Mouse (Mus musculus) MEL (cell line): ENCODE measurements around the gene Sfxn4. TPM values are rescaled to one million over a fixed set of nuclear protein-coding genes. Genes with fewer than 3 reads are reported as not detected.
A peak's percentile ranks its signal among the peaks of the same experiment; 100 is the strongest.

Source experiments
- DNase-seq: peaks from one replicate; pipeline ENCODE4 v3.0.0; 2011; ENCODE audit warnings: low read depth, low spot score
- H3K27ac ChIP-seq: 2 replicates; pipeline ENCODE4 v1.5.1; 2012; ENCODE audit warnings: low read depth, mild to moderate bottlenecking, control low read depth, low read length, moderate library complexity; ENCODE audit not compliant: control insufficient read depth
- H3K27me3 ChIP-seq, 2 experiments: fragments of 150-350 bp in 1 of 2; sonication (generic) in 1 of 2; 2 replicates each; pipeline ENCODE4 v1.6.1; 2012; ENCODE audit warnings: low read length in 2 of 2, mild to moderate bottlenecking in 2 of 2, improper control_type of control experiment in 1 of 2, moderate library complexity in 1 of 2; ENCODE audit not compliant: insufficient read depth in 2 of 2, control insufficient read depth in 1 of 2
- H3K36me3 ChIP-seq, 2 experiments: 2 replicates each; pipeline ENCODE4 v1.6.1; 2012 to 2014; ENCODE audit warnings: low read length in 2 of 2, improper control_type of control experiment in 1 of 2, inconsistent platforms in 1 of 2, mild to moderate bottlenecking in 1 of 2; ENCODE audit not compliant: insufficient read depth in 2 of 2, control insufficient read depth in 1 of 2
- H3K4me1 ChIP-seq, 2 experiments: fragments of 150-350 bp in 1 of 2; sonication (generic) in 1 of 2; 2 replicates each; pipeline ENCODE4 v1.6.1; 2012; ENCODE audit warnings: low read length in 2 of 2, improper control_type of control experiment in 1 of 2, mild to moderate bottlenecking in 1 of 2; ENCODE audit not compliant: insufficient read depth in 2 of 2, control insufficient read depth in 1 of 2
- H3K4me3 ChIP-seq, 2 experiments: fragments of 150-350 bp in 1 of 2; sonication (generic) in 1 of 2; 2 replicates each; pipeline ENCODE4 v1.5.1; 2012; ENCODE audit warnings: low read depth in 2 of 2, low read length in 2 of 2, mild to moderate bottlenecking in 2 of 2, moderate library complexity in 2 of 2, control low read depth in 1 of 2, improper control_type of control experiment in 1 of 2; ENCODE audit not compliant: control insufficient read depth in 1 of 2, insufficient read depth in 1 of 2
- H3K79me2 ChIP-seq: 2 replicates; pipeline ENCODE4 v1.6.1; 2012; ENCODE audit warnings: mild to moderate bottlenecking, low read length, moderate library complexity; ENCODE audit not compliant: control insufficient read depth, poor library complexity, insufficient read depth
- H3K9ac ChIP-seq: 2 replicates; pipeline ENCODE4 v1.6.1; 2012; ENCODE audit warnings: low read depth, mild to moderate bottlenecking, control low read depth, low read length, moderate library complexity; ENCODE audit not compliant: control insufficient read depth, poor library complexity, severe bottlenecking
- H3K9me3 ChIP-seq: fragments of 150-350 bp; sonication (generic); replicated peaks from 2 replicates; pipeline ENCODE4 v1.6.1; 2012; ENCODE audit warnings: mild to moderate bottlenecking, low read length, improper control_type of control experiment, moderate library complexity; ENCODE audit not compliant: insufficient read depth
- BHLHE40 ChIP-seq: IDR thresholded peaks from 2 replicates; pipeline ENCODE4 v1.6.1; 2012; ENCODE audit warnings: low read depth, mild to moderate bottlenecking, inconsistent platforms, low read length, improper control_type of control experiment, borderline replicate concordance
- CHD1 ChIP-seq: IDR thresholded peaks from 2 replicates; pipeline ENCODE4 v1.6.1; 2012; ENCODE audit warnings: low read depth, mild to moderate bottlenecking, inconsistent platforms, low read length, improper control_type of control experiment
- CHD2 ChIP-seq: IDR thresholded peaks from 2 replicates; pipeline ENCODE4 v1.6.1; 2011; ENCODE audit warnings: low read length, improper control_type of control experiment
- CTCF ChIP-seq, 3 experiments: IDR thresholded peaks in 2 of 3; conservative IDR thresholded peaks in 1 of 3; 2 replicates each; pipeline ENCODE4 v1.5.1; 2011 to 2012; ENCODE audit warnings: low read length in 3 of 3, low read depth in 2 of 3, mild to moderate bottlenecking in 2 of 3, improper control_type of control experiment in 1 of 3, inconsistent platforms in 1 of 3, mixed read lengths in 1 of 3, moderate library complexity in 1 of 3; ENCODE audit not compliant: control insufficient read depth in 1 of 3, insufficient read depth in 1 of 3, poor library complexity in 1 of 3, severe bottlenecking in 1 of 3
- E2F4 ChIP-seq: IDR thresholded peaks from 2 replicates; pipeline ENCODE4 v1.6.1; 2011; ENCODE audit warnings: low read depth, low read length, improper control_type of control experiment, borderline replicate concordance
- ELF1 ChIP-seq: IDR thresholded peaks from 2 replicates; pipeline ENCODE4 v1.6.1; 2014; ENCODE audit warnings: low read depth, mild to moderate bottlenecking, inconsistent platforms, low read length, improper control_type of control experiment, moderate library complexity
- EP300 ChIP-seq, 2 experiments: IDR thresholded peaks; 2 replicates each; pipeline ENCODE4 v1.6.1; 2011; ENCODE audit warnings: improper control_type of control experiment in 2 of 2, low read length in 2 of 2, low read depth in 1 of 2, mild to moderate bottlenecking in 1 of 2
- ETS1 ChIP-seq: IDR thresholded peaks from 2 replicates; pipeline ENCODE4 v1.6.1; 2012; ENCODE audit warnings: low read depth, mild to moderate bottlenecking, inconsistent platforms, low read length, improper control_type of control experiment, moderate library complexity
- GABPA ChIP-seq: IDR thresholded peaks from 2 replicates; pipeline ENCODE4 v1.6.1; 2012; ENCODE audit warnings: low read depth, mild to moderate bottlenecking, inconsistent platforms, low read length, improper control_type of control experiment, moderate library complexity
- GATA1 ChIP-seq: IDR thresholded peaks from 2 replicates; pipeline ENCODE4 v1.6.1; 2011; ENCODE audit warnings: low read depth, low read length, improper control_type of control experiment
- HCFC1 ChIP-seq: IDR thresholded peaks from 2 replicates; pipeline ENCODE4 v1.6.1; 2012; ENCODE audit warnings: low read depth, mild to moderate bottlenecking, inconsistent platforms, low read length, improper control_type of control experiment, moderate library complexity
- JUND ChIP-seq: IDR thresholded peaks from 2 replicates; pipeline ENCODE4 v1.6.1; 2011; ENCODE audit warnings: low read depth, mild to moderate bottlenecking, improper control_type of control experiment, low read length
- KAT2A ChIP-seq: conservative IDR thresholded peaks from 2 replicates; pipeline ENCODE4 v1.6.1; 2012; ENCODE audit warnings: low read depth, low read length, improper control_type of control experiment, inconsistent platforms
- MAFK ChIP-seq: IDR thresholded peaks from 2 replicates; pipeline ENCODE4 v1.6.1; 2011; ENCODE audit warnings: low read depth, mild to moderate bottlenecking, low read length, improper control_type of control experiment, borderline replicate concordance
- MAX ChIP-seq: IDR thresholded peaks from 2 replicates; pipeline ENCODE4 v1.6.1; 2011; ENCODE audit warnings: low read length, improper control_type of control experiment
- MAZ ChIP-seq: IDR thresholded peaks from 2 replicates; pipeline ENCODE4 v1.6.1; 2012; ENCODE audit warnings: low read depth, mild to moderate bottlenecking, inconsistent platforms, low read length, improper control_type of control experiment
- MXI1 ChIP-seq: IDR thresholded peaks from 2 replicates; pipeline ENCODE4 v1.6.1; 2011; ENCODE audit warnings: mild to moderate bottlenecking, low read depth, low read length, improper control_type of control experiment
- MYC ChIP-seq: IDR thresholded peaks from 2 replicates; pipeline ENCODE4 v1.6.1; 2011; ENCODE audit warnings: low read depth, mild to moderate bottlenecking, low read length, improper control_type of control experiment, moderate library complexity
- POLR2A ChIP-seq, 2 experiments: IDR thresholded peaks; 2 replicates each; pipeline ENCODE4 v1.6.1; 2011 to 2012; ENCODE audit warnings: low read length in 2 of 2, mild to moderate bottlenecking in 2 of 2, control low read depth in 1 of 2, improper control_type of control experiment in 1 of 2, low read depth in 1 of 2, moderate library complexity in 1 of 2; ENCODE audit not compliant: control insufficient read depth in 1 of 2, insufficient read depth in 1 of 2, poor library complexity in 1 of 2
- POLR2AphosphoS2 ChIP-seq: IDR thresholded peaks from 2 replicates; pipeline ENCODE4 v1.6.1; 2011; ENCODE audit warnings: low read length, improper control_type of control experiment
- POLR2AphosphoS5 ChIP-seq: IDR thresholded peaks from 2 replicates; pipeline ENCODE4 v1.6.1; 2012; ENCODE audit warnings: low read depth, borderline replicate concordance, mild to moderate bottlenecking, inconsistent platforms, low read length, moderate library complexity, mixed read lengths
- RAD21 ChIP-seq: IDR thresholded peaks from 2 replicates; pipeline ENCODE4 v1.6.1; 2011; ENCODE audit warnings: mild to moderate bottlenecking, low read depth, low read length, improper control_type of control experiment
- RCOR1 ChIP-seq: IDR thresholded peaks from 2 replicates; pipeline ENCODE4 v1.6.1; 2012; ENCODE audit warnings: low read depth, mild to moderate bottlenecking, inconsistent platforms, low read length, improper control_type of control experiment
- SIN3A ChIP-seq: IDR thresholded peaks from 2 replicates; pipeline ENCODE4 v1.6.1; 2012; ENCODE audit warnings: low read length, improper control_type of control experiment, inconsistent platforms
- SMC3 ChIP-seq: IDR thresholded peaks from 2 replicates; pipeline ENCODE4 v1.6.1; 2011; ENCODE audit warnings: low read depth, low read length, improper control_type of control experiment
- TAL1 ChIP-seq: IDR thresholded peaks from 2 replicates; pipeline ENCODE4 v1.6.1; 2012; ENCODE audit warnings: mild to moderate bottlenecking, inconsistent platforms, low read length, moderate library complexity, mixed read lengths
- TBP ChIP-seq: IDR thresholded peaks from 2 replicates; pipeline ENCODE4 v1.8.0; 2011; ENCODE audit warnings: low read depth, low read length, improper control_type of control experiment
- TCF12 ChIP-seq: IDR thresholded peaks from 2 replicates; pipeline ENCODE4 v1.6.1; 2014; ENCODE audit warnings: low read depth, mild to moderate bottlenecking, inconsistent platforms, low read length, improper control_type of control experiment, moderate library complexity
- UBTF ChIP-seq: IDR thresholded peaks from 2 replicates; pipeline ENCODE4 v1.6.1; 2012; ENCODE audit warnings: low read depth, mild to moderate bottlenecking, inconsistent platforms, low read length, improper control_type of control experiment, moderate library complexity, borderline replicate concordance; ENCODE audit not compliant: insufficient read depth
- USF1 ChIP-seq: IDR thresholded peaks from 2 replicates; pipeline ENCODE4 v1.6.1; 2014; ENCODE audit warnings: low read depth, mild to moderate bottlenecking, inconsistent platforms, low read length, improper control_type of control experiment, moderate library complexity
- USF2 ChIP-seq, 2 experiments: IDR thresholded peaks; 2 replicates each; pipeline ENCODE4 v1.6.1; 2011 to 2012; ENCODE audit warnings: improper control_type of control experiment in 2 of 2, low read length in 2 of 2, borderline replicate concordance in 1 of 2, inconsistent platforms in 1 of 2, low read depth in 1 of 2, mild to moderate bottlenecking in 1 of 2; ENCODE audit not compliant: insufficient read depth in 1 of 2
- ZC3H11A ChIP-seq: IDR thresholded peaks from 2 replicates; pipeline ENCODE4 v1.6.1; 2012; ENCODE audit warnings: low read depth, mild to moderate bottlenecking, inconsistent platforms, low read length, improper control_type of control experiment
- ZKSCAN1 ChIP-seq: IDR thresholded peaks from 2 replicates; pipeline ENCODE4 v1.6.1; 2012; ENCODE audit warnings: low read depth, mild to moderate bottlenecking, inconsistent platforms, low read length, improper control_type of control experiment, moderate library complexity
- ZMIZ1 ChIP-seq: IDR thresholded peaks from 2 replicates; pipeline ENCODE4 v1.6.1; 2012; ENCODE audit warnings: low read depth, mild to moderate bottlenecking, inconsistent platforms, low read length, improper control_type of control experiment, moderate library complexity
- ZNF384 ChIP-seq: IDR thresholded peaks from 2 replicates; pipeline ENCODE4 v1.6.1; 2012; ENCODE audit warnings: low read depth, mild to moderate bottlenecking, inconsistent platforms, low read length, improper control_type of control experiment
- polyA plus RNA-seq, 2 experiments: library from polyadenylated mRNA; stranded (reverse) in 1 of 2; unstranded in 1 of 2; fragments of >175 nt in 1 of 2; fragments of >200 nt in 1 of 2; gene quantifications; 2 replicates each; pipeline versions ENCODE4 v1.2.1 to v1.2.4; 2012; ENCODE audit warnings: low replicate concordance in 2 of 2, low read depth in 1 of 2; ENCODE audit not compliant: insufficient read length in 2 of 2, insufficient read depth in 1 of 2, missing spikeins in 1 of 2
- total RNA-seq: library from RNA; depleted of rRNA; stranded (reverse); fragments of 300-350 nt; gene quantifications from 2 replicates; pipeline ENCODE4 v1.2.3, GENCODE M21; 2012

Gene Sfxn4
- total and polyA plus RNA-seq, 3 experiments, result 1.3 to 9.3 TPM; not detected in 1

DNA sequence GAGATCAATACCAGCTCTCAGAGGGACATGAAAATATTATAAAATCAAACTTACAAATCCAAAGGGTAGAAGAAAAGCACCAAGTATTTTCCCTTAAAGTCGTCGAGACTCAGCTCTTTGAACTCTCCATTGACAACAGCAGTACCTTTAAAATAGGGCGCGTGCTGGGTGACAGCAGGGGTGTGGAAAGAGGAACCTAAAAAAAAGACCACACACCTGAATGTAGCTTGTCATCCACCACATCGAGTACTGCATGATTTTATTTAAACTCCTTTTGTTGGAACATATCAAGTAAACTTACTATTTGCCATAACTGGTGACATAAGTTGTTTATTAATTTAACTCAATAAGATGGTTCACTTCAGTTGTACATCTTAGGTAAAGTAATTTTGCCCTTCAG, 10.1 kb upstream of the Sfxn4 start (continued):
- TF ChIP-seq EP300 (IDR thresholded peaks at IDR 0.05; ENCODE audit: low read depth in 1 of 2, low read length in 2 of 2) (peak in 1 of 2 experiments; percentile 19; a peak in 2 of 4 replicates), BHLHE40 (no peak), CTCF (IDR thresholded peaks at IDR 0.05 in 2 of 3, conservative IDR thresholded peaks at IDR 0.05 in 1 of 3; ENCODE audit: control insufficient read depth in 1 of 3, insufficient read depth in 1 of 3, low read depth in 2 of 3, low read length in 3 of 3, poor library complexity in 1 of 3, severe bottlenecking in 1 of 3) (no peak), MXI1 (no peak), POLR2AphosphoS2 (no peak), TCF12 (no peak), ETS1 (no peak), TAL1 (no peak), RCOR1 (no peak)

- Histone ChIP-seq H3K36me3 (peaks cover 41 to 45% of the 10 kb centered on the region in 2 experiments), H3K9me3 (no peaks in the 10 kb centered on the region), H3K27me3 (no peaks in the 10 kb centered on the region), H3K79me2 (peaks cover 18% of the 10 kb centered on the region), H3K4me1 (peaks cover 22 to 26% of the 10 kb centered on the region in 2 experiments), H3K9ac (no peak overlapping the region), H3K27ac (no peak overlapping the region), H3K4me3 (no peak overlapping the region)
- DNase-seq, result peak; percentile 32
- TF ChIP-seq USF2 (IDR thresholded peaks at IDR 0.05; ENCODE audit: borderline replicate concordance in 1 of 2, insufficient read depth in 1 of 2, low read depth in 1 of 2, low read length in 2 of 2) (no peak), MYC (no peak), JUND (no peak), ZC3H11A (no peak), MAFK (no peak), ETS1 (no peak), GABPA (no peak), MAX (no peak), ZMIZ1 (no peak), CHD1 (no peak), MAZ (no peak), EP300 (IDR thresholded peaks at IDR 0.05; ENCODE audit: low read depth in 1 of 2, low read length in 2 of 2) (no peak), SIN3A (no peak), ZNF384 (no peak), CTCF (IDR thresholded peaks at IDR 0.05 in 2 of 3, conservative IDR thresholded peaks at IDR 0.05 in 1 of 3; ENCODE audit: control insufficient read depth in 1 of 3, insufficient read depth in 1 of 3, low read depth in 2 of 3, low read length in 3 of 3, poor library complexity in 1 of 3, severe bottlenecking in 1 of 3) (peak in 2 of 3 experiments; percentile 7 to 31; a peak in 2 of 6 replicates), RAD21 (peak; percentile 28), POLR2AphosphoS5 (no peak), USF1 (no peak), RCOR1 (no peak), BHLHE40 (no peak), TAL1 (no peak), KAT2A (no peak), POLR2A (IDR thresholded peaks at IDR 0.05; ENCODE audit: control insufficient read depth in 1 of 2, insufficient read depth in 1 of 2, low read depth in 1 of 2, low read length in 2 of 2, poor library complexity in 1 of 2) (no peak), HCFC1 (no peak), CHD2 (no peak), ZKSCAN1 (no peak), SMC3 (peak; percentile 40), UBTF (no peak), E2F4 (no peak), GATA1 (no peak), TBP (no peak), ELF1 (no peak)
These were observed 9.2 kb upstream of the Sfxn4 start for GRCm38 (mm10) chr19:60870489-60870888.
